Mouse (Mus musculus) monocyte, adult 5-6 weeks (primary cell): ENCODE measurements around the gene Vps16. TPM values are rescaled to one million over a fixed set of nuclear protein-coding genes. Genes with fewer than 3 reads are reported as not detected.

ENCODE experiments used
- total RNA-seq: library from RNA; stranded (forward); fragments of 200-1000, 200-491, 200-594 nt; gene quantifications from 3 replicates; pipeline ENCODE4 v1.2.3, GENCODE M21; 2017

Gene Vps16
- total RNA-seq, 1 experiment from 2014 or later = 199 TPM

Other genes starting within 250 kb of the Vps16 start
- gene Snrpb, start 244.9 kb upstream of the Vps16 start, total RNA-seq = 172 to 203 TPM (median 176 TPM) in 3 replicates
- gene Tmc2, start 229.1 kb upstream of the Vps16 start, total RNA-seq = not detected in 3 replicates
- 156 to 208 TPM (median 163 TPM) in 3 replicates for gene Nop56, start 149.9 kb upstream of the Vps16 start, total RNA-seq
- gene Idh3b, start 139.8 kb upstream of the Vps16 start, total RNA-seq = 103 to 169 TPM (median 112 TPM) in 3 replicates
- gene Ebf4, start 129.2 kb upstream of the Vps16 start, total RNA-seq = not detected in 3 replicates
- 0.19 to 0.67 TPM in 2 of 3 replicates, not detected in the other for gene Cpxm1, start 26.8 kb upstream of the Vps16 start, total RNA-seq
- gene Gm28372, start 19.1 kb upstream of the Vps16 start, total RNA-seq = not detected in 3 replicates
- not detected in 3 replicates for gene 1700020A23Rik, start 19.1 kb upstream of the Vps16 start, total RNA-seq
- not detected in 3 replicates for gene Tmem239, start 17.9 kb upstream of the Vps16 start, total RNA-seq
- 20.8 to 40.3 TPM (median 22.5 TPM) in 3 replicates for gene Pced1a, start 362 bp downstream of the Vps16 start, total RNA-seq
- 103 to 177 TPM (median 151 TPM) in 3 replicates for gene Ptpra, start 25.9 kb downstream of the Vps16 start, total RNA-seq
- gene Mrps26, start 139.4 kb downstream of the Vps16 start, total RNA-seq = 12.2 to 32.6 TPM (median 25.0 TPM) in 3 replicates
- not detected in 3 replicates for gene Oxt, start 151.8 kb downstream of the Vps16 start, total RNA-seq
- not detected in 3 replicates for gene Avp, start 158.2 kb downstream of the Vps16 start, total RNA-seq
- 5.1 to 10.8 TPM (median 9.0 TPM) in 3 replicates for gene Fastkd5, start 205.7 kb downstream of the Vps16 start, total RNA-seq
- 2.9 to 5.1 TPM (median 3.5 TPM) in 3 replicates for gene Ubox5, start 205.7 kb downstream of the Vps16 start, total RNA-seq
- gene Lzts3, start 218.5 kb downstream of the Vps16 start, total RNA-seq = 0.29 to 0.95 TPM (median 0.85 TPM) in 3 replicates
- 79.9 to 114 TPM (median 86.8 TPM) in 3 replicates for gene Ddrgk1, start 240.3 kb downstream of the Vps16 start, total RNA-seq
- gene Itpa, start 243.3 kb downstream of the Vps16 start, total RNA-seq = 33.0 to 47.1 TPM (median 41.8 TPM) in 3 replicates